Mouse (Mus musculus): ENCODE measurements around the gene Rps6kc1. TPM values are rescaled to one million over a fixed set of nuclear protein-coding genes. Genes with fewer than 3 reads are reported as not detected.

The Rps6kc1 gene
- total RNA-seq, 2 experiments from 2014 or later, result 23.1 to 23.6 TPM

DNA sequence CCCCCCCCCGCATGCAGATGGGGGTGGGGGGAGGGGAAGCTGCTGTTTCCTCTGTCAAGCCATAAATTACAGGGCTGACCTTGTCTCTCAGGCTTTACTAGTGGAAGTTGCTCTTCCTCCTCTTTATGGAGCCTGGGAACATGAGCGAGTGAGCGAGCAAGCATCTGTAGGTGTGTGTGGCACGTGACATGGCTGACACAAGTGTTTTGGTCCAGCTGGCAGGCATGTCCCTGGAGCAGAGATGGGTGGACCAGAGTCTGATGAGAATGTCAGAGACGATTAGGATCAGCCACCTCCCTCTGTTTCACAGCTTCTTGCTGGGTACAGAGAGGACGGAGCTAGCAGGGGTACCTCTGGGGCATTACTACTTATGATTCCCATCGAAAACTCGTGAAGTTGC, 153.7 kb downstream of the Rps6kc1 start:
- DNase-seq, result no peak

DNA sequence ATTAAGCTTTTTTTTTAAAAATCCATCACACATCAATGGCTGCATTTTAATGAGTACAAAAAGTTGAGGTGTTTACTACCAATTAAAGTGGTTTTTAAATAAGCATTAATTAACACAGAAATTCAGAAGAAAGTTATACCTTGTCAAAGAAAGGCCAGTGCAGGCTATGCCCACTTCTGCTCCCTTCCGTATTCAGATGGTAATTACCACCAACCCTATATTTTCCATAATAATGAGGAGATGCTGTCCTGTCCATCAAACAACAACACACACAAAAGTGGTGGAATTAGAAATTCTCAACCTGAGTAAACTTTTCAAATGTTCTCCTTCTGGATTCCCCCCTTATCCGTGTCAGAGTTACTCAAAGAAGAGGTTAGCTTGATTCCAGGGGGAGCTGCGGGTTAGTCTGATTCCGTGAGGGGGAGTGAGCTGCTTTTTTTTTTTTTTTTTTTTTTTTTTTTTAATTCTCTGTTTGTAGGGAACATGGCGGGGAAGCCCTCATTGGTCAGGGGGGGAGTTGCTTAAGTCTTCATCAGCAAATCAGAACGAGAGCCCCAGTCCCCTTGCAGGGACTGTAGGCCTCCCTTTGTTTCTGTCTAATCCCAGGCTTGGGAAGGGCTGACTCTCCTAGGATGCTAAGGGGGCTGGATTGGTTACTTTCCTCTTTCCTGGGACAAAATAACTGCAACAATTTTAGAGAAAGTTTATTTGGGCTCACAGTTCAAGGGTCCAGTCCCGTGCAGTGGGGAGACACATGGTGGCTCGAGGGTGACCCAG, 159.6 kb downstream of the Rps6kc1 start:
- no peak for DNase-seq

DNA sequence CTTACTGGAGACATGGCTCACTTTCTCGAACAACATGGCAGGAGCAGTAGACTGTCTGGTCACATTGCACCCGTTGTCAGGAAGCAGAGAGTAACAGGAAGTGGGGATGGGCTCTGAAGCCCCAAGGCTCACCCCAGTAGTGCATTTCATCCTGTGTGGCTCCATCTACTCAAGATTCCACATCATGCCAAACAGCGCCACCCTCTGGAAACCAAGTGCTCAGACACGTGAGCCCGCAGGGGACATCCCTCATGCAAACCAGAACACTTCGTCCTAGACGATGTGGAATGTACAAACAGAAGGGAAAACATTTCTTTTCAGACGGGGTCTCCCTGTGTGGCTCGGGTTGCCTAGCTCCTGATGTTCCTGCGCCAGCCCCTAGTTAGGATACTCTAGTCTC, 162.6 kb downstream of the Rps6kc1 start:
- DNase-seq, result no peak

DNA sequence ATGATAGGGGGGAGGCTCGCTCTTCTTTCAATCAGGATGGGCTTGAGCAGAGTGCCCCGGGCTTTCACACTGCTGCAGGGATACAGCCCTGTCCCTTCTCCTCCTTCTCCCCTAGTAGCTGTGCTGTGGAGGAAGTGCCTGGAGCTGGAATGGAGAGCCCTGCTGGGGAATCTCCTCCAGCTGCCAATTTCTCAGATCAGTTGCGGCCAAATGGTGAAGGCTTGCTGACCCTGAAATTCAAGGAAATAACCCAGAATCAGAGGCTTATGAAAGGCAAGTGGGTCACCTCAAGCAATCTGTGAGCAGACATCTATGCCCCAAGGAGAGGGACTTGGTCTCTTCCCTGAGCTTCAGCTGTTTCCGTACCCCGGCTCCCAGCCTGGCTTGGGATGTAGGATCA, 170.1 kb downstream of the Rps6kc1 start:
- no peak for DNase-seq

DNA sequence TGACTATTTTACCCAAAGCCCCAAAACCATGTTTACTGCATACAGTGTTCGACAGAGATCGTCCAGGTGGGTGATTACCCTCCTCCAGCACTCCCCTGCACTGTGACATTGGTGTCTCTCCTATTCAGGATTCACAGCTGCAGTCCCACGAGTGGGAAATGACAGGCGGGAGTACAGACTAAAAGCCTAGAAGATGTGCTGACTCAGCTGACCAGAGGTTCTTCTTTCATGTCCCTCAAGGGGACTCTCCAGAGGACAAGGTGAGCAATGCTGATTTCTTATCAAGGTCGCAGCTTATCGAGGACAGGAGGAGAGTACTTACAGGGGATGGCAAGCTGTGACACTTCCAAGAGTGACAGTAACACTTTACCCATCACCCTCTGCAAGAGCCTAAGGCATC, 178.8 kb downstream of the Rps6kc1 start:
- DNase-seq, result no peak

DNA sequence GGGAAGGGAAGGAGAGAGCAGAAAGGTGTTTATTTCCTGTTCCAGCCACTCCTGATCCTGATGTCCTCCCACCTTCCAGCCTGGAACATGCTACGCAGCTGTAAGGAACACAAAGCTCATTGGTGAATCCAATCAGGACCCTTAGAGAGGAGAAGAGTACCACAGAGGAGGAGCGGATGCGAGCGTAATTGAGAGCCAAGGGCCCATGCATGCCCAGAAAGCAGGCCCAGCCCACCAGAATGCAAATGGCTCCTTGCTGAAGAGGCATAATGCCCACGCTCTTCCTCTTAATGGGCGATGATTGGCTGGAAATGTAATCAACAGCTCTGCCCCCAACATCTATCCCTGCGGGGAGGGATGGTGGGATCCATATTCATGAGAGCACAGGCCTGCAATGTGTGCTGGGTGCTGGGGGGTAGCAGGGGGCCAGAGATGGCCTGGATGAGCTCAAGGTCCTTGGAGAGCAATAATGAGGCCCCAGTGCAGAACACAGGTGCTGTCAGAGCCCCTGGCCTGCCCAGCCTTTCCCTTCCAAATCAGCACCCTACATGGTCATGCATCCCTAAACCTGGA, 182.0 kb downstream of the Rps6kc1 start:
- DNase-seq, result no peak

DNA sequence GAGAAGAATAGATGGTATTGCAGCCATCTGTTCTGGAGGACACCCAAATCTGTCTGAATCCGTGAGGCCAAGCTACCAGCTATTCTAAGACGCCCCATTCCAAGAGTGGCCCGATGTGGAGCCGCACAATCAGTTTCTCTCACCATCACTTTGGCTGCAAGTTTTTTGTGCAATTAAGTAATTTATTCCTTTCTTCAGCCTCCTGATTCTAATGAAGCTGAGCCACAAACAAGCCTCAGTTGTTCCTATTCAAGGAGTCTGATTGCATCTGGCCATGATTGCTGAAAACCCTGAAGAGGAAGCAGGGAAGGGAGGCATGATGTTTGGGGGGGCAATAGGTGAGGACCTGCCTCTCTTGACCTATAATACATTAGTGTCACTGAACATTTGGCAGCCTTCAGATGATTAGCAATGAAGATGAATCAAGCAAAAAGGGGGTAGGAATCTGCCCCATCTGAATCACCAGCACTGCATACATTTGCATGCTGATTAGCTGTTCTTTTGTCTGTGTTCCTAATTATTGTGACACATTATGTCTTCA, 183.4 kb downstream of the Rps6kc1 start:
- no peak for DNase-seq

DNA sequence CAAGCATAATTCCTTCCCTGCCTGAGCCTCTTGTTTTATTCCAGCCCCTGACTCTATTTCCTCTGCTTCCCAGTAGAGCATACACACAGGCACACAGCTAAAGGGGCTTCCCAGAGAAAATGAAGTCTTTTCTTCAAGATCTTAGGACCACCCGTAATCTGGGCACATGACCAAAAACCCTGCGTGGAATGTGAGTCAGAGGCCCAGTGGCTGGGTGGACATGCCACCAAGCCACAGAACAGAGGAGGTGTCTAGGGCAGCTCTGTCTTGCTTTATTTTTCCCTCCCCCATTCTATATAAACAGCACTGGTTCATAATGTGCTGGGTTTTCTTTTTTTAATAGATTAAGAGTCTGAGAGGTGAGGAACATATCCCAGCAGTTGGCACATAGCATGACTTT, 184.2 kb downstream of the Rps6kc1 start:
- no peak for DNase-seq

DNA sequence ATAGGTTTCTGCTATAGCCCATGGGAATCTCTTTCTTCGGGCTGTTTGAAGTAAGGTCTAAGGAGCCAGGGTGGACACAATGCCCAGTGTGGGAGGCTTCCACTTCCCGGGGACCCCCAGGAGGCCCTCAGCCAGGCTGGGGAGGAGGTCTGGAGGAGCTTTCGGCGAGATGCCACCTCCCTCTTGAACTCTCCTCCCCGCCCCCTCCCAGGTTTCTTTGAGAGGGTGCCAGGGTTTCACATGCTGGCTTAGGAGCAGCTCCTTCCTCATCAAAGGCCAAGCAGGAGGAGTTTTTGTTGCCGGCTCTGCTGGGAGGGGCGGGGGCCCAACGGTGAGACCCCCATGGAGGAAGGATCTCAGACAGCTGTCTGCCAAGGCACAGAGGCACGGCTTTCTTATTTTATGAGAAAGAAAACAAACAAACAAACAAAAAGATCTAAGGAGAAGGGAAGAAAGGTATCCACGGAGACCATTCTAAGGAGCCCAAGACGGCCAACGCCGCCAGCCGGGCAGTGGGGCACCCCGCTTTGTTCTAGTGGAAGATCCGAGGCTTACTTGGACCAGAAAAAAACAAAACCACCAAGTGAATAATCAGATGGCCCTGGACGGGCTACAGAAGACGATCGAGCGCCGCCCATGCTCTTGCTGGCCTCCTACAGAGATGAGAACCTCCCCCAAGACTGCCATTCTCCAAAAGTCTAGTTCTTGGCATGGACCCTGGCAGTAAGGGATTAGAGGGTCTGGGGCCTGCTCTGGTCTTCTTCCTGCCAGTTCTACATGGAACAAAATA, 186.8 kb downstream of the Rps6kc1 start:
- no peak for DNase-seq

DNA sequence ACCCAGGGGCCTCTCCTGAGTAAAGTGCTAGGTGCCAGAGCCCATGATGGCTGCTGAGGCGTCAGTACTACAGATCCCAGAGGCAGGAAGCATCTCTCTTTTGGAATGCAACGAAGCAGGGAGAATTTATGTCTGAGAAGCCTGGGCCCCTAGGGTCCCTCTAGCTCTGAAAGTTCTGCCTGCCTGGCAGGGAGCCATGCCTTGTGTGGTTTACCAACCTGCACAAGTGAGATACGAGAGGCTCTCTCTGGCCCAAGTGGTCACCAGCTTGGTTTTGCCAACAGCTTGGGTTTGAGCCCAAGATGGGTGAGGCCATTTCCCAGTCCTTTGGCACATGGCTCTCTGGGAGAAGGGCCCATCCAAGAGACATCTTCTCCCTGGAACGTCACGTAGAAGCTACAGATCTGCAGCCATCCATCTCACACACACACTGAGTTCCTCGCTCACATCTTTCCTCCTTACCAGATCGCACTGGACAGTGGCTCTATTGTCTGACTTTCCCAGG, 187.6 kb downstream of the Rps6kc1 start:
- no peak for DNase-seq

DNA sequence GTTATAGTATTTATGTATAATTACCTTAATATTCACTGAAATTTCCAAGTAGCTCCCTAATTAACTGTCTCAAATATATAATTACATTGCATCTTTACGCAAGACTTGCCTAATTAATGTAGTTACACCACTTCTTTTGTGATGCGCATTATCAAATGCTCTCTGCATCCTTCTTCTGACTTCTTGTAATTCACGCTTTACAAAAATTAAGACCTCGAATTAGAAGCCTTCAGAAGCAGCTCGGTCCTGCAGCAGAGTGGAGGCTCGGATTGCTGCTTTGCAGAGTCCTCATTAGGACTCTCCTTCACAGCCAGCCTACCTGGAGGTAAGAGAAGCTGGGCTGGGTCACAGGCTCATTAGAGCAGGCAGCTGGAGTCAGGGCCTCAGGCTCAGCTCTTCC, 197.7 kb downstream of the Rps6kc1 start:
- DNase-seq, result no peak

DNA sequence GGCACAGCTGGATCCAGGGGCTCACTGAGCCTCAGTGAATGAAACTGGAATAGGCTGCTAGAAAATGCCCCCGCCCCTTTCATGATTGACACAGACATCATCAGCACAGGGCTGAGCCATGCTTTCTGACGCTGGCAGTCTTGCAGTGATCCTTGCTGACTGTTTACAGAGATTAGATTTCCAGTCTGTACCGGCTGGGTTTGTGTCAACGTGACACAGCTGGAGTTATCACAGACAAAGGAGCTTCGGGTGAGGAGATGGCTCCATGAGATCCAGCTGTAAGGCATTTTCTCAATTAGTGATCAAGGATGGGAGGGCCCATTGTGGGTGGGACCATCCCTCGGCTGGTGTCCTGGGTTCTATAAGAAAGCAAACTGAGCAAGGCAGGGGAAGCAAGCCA, 214.0 kb downstream of the Rps6kc1 start:
- DNase-seq, result no peak

DNA sequence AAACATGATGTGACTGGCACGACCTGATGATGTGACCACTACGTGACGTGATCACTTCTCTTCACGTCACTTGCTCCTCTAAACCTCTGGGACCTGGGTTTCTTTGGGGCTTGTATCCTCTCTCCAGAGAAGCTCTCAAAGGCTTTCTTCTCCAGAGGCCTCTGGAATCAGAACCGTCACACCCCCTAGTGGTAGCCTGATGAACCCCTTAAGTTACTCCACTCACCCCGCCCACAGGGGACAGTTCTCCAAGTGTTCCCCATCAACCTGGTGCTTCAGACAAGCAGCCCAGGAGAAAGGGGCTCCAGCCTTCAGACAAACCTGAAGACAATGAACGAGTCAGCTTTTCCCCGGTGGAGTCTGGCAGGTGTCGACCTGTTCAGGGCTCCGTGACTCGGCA, 216.0 kb downstream of the Rps6kc1 start:
- DNase-seq, result peak; percentile 82

DNA sequence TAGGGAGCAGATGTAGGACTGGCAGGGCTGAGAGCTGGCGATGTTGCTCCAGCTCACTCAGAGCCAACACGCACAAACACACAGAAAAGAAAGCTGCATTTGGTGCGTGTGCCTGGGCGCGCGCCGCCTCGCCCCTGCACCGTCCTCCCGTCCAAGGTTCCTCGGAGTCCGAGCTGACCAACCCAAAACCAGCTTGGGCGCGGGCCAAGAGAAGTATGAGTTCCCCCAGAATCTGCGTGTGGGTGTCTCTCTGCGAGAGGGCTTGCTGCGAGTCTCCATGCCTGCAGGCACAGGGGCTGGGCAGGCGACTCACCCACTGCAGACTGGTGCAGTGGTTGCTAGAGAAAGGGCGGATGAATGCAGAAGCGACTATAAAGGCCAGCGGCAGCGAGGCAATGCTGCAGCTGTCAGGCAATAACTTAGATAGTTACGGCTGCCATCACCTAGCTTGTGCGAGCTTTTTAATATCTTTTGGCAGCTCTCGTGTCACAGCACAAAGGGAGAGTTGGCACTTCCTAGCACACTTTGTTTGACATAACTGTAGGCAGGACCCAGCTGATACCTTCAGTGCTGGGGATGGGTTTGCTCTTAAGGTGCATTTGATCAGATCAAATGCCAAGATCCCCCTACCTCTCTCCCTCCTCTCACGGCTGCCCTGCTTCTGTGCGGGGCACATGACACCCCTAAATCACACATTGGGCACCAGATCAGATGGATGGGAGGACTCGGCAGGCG, 220.9 kb downstream of the Rps6kc1 start:
- no peak for DNase-seq

DNA sequence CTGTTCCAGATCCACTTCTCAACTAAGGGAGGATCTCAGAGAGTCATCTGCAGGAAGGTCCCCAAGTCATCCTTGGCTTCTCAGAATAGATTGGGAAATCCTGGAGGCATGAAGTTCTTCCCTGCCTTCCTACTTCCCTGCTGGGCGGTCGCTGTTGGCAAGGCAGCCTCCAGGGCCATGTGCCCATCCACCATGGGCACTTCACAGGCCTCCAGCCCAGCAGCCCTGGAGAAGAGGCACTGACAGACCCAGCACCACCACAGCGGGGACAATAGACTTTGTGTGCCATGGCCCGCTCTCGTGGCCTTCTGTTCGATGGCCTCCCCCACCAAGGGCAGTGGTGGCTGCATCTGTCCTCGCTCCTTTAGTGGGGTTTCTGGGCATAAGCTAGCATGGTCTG, 228.5 kb downstream of the Rps6kc1 start:
- no peak for DNase-seq

DNA sequence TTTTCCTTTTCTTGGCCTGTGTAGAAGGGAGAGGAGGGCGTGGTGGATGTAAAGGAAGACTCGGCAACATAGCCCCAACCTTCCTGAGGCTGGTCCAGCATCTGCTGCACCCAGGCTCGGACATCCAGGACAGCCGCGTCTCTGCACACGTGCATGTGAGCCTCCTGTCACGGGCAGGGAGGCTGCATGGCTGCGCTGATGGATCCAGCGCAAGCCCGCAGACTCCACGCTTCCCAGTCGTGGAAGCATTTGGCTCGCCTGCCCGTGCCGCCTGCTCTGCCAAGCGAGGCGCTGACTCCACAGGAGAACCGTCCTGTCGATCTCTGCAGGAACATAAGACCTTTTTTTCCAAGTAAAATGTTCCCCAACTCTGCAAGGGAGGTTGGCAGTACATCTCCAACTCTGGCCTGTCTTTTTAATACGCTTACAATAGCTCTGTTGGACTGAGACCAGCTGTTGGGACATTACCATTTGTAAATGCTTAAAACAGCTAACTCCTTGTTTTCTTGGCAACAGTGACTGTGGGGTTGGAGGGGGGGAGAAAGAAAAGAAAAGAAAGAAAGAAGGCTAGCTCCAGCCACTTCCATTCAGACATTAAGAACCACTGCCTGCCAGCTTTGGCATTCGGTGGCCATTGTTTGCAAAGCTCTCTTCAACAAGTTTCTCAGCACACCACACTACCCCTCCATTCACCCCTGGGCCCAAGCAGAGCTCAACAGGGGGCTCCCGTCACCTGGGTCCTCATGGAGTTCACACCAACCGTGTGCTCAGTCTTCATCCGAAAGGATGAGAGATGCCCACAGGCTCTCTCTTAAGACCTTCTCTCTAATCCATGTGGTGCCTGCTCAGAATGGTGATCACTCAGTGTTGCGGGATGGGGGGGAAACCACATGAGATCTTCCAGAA, 229.3 kb downstream of the Rps6kc1 start:
- DNase-seq, result no peak

DNA sequence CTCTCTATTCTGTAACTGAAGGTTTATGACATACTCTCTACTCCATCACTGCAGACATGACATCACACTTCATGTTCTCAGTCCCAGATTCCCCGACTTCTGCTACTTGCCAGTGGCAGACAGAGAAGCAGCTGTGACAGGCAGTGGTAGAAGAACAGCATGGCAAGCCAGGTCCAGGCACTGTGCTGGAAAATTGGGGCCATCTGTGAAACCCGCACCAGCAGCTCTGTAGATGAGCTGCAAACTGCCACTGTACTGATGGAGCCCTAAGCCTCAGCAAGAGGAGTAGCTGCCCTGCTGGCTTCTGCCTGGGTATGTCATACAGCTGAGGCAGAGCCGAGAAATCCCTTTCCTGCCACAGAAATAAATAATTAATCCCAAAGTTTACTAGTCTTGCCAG, 236.1 kb downstream of the Rps6kc1 start:
- DNase-seq, result no peak

DNA sequence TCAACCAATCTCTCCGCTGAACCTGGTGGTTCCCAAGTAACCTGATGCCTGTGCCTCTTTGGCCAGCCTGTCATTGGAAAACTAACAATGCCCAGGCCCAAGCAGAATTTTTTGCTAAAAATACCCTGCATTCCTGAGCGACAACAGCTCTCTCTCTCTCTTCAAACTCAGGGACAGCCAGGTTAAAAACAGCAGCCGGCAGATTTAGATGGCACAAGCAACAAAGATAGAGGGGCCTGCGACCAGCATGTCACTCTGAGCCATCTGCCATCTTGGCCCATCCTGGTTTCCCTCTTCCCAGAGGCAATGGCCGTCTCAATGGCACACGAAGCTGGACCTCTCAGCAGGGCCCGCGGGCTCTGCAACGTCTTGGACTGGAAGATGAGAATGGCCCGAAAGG, 242.5 kb downstream of the Rps6kc1 start:
- peak; percentile 34 for DNase-seq

DNA sequence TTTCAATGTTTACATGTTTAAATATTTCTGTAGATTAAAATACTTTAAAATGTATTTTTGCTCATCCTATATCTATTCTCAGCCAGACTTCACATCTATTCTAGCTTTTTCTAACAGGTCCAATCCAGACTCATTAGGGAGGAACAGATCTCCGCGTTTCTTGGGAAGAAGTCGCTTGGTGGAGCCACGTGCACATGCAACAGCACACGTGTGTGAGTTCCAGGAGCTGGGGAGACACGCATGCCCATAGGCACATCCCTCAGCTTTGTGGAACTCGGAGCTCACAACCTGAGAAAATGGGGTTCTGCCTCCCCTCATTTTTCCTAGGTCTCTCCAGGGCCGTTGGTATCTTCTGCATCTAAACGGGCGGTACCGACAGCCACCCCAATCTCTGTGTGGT, 243.7 kb downstream of the Rps6kc1 start:
- DNase-seq, result no peak

DNA sequence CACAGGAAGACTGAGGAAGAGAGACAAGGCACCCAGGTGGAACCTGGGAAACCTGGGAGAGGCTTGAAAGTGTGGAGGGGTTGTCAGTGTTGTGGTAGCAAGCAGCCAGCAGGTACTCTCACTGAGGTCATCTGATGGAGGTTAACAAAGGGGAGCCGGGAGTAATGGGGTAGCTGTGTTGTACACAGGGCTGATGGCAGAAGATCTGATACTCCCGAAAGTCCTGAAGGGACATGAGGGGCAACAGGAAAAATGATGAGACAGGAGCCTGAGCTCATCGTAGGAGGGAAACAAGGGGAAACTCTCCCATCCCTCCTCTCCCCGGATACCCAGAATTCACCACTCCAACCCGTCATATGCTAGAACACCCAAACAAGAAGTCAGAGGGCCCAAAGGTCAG, 244.2 kb downstream of the Rps6kc1 start:
- DNase-seq, result no peak

DNA sequence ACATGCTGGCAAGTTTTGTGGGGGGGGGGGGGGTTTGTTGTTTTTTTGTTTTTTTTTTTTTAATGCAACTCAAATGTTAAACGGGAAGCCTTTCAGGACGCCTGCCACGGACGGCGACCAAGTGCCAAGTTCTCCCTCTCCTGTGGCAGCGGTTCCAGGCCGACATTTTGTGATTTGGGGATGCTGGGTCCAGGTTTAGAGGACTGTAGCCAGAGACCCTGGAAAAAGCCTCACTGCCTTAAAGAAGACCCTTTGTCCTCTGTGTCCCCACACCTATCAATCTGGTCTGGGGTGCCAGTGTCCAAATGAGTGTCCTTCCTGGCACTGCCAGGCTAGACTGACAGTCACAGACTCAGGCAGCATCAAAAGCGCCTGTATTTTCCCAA, 246.1 kb downstream of the Rps6kc1 start:
- no peak for DNase-seq

Measured in heart, postnatal 4 days (tissue).